Mouse (Mus musculus): Measurements from ENCODE around the gene Mpv17.

Mpv17 gene

DNA sequence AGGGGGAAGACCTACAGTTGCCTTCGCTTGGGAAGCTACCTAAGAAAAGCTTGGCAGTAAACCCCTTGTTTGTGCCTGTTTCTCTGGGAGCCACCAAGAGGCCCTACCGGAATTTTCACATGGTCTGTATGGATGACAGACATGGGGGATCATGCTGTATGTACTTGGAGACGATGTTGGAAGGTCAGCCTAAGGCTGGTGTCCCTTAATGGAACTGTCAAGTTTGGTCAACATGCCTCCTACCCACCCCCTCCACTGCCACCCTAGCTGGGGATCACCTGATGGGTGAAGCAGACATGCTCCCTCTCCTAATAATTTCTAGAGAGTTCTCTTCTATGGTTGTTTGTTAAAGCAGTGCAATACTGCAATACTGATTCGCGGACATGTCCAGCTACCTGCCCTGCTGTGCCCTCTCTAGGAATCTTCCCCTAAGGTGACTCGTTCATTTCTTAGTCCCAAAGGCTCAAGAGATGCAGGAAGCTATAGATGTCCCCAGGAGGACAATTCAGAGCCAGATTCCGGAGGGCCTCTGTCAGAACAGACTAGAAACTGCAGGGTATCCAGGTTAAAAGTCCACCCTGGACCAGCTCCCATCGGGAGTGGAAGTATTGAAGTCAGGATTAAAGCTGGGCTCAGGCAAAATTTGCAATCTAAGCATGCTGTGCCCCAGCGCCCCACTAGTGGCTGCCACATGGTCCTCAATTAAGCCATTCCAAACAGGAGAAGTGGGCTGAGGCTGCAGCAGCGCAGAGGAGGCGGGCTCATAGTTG is 58.2 kb downstream of the Mpv17 start:
- no peak for DNase-seq

DNA sequence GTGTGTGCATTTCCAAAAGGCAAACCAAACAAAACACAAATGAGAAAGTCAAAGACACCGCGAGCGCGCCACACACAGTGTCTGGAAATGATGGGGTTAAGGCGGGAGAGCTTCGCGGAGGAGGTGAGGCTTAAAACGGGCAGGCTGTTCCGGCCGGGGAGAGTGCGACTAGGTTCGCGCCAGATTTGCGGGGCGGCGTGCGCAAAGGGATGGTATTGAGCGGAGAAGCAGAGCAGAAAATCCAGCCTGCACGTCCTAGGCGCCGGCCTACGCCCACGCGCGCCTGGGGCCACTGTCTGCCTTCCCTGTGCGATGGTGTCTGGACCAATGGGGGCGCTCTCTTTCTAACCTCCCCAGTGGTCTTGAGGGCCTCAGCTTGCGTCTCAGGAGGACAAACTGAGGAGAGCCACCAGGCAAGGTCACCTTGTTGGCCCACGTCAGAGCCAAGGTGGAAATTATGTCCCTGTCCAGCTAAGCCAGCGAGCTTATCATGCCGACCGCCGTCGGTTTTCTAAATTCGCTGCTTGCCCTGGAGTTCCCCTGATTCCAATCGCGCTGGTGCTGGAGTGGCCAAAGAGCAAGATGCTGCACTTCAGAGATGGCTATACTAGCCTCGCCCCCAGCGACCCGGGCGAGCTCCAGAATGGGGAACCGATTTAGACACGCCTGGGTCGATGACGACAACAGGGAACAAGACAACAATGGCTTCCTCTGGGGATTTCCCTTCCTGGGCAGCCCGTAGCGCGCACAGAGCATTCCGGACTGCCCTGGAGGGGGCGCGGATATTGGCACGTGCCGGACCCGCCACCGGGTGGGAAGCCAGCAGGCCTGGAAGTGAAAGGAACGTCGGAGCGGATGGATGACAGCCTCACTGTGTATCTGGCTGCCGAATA is 59.0 kb downstream of the Mpv17 start:
- DNase-seq, result peak; percentile 59

DNA sequence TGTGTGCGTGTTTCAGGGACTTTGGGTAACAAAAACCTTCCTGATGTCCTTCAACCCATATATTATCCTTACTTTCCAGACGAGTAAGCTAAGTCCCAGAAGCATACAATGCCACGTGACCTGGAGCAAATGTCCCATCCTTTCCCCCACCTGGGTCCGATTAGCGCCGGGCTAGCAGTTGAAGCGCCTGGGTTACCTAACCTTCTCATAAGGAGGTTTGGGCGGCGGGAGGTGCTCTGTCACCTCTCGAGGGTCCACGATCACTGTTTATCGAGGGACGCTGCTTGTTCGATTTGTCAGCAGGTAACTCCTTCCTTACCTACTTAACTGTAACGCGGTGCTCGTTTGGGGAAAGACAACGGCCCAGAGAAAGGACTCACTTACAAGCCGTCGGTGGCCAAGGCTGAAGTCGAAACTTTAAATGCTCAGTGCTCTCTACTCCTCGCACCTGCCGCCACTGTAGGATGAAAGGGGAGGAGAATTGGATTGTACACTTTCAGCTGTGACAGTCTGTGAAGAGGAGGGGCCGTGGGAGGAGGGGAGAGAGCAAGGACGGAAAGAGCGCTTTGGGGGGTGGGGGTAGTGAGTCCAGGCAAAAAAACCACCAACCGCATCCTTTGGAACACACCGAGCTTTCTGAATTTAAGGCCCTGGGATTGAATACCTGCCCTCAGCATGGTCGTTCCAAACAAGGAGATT is 59.8 kb downstream of the Mpv17 start:
- DNase-seq, result no peak

DNA sequence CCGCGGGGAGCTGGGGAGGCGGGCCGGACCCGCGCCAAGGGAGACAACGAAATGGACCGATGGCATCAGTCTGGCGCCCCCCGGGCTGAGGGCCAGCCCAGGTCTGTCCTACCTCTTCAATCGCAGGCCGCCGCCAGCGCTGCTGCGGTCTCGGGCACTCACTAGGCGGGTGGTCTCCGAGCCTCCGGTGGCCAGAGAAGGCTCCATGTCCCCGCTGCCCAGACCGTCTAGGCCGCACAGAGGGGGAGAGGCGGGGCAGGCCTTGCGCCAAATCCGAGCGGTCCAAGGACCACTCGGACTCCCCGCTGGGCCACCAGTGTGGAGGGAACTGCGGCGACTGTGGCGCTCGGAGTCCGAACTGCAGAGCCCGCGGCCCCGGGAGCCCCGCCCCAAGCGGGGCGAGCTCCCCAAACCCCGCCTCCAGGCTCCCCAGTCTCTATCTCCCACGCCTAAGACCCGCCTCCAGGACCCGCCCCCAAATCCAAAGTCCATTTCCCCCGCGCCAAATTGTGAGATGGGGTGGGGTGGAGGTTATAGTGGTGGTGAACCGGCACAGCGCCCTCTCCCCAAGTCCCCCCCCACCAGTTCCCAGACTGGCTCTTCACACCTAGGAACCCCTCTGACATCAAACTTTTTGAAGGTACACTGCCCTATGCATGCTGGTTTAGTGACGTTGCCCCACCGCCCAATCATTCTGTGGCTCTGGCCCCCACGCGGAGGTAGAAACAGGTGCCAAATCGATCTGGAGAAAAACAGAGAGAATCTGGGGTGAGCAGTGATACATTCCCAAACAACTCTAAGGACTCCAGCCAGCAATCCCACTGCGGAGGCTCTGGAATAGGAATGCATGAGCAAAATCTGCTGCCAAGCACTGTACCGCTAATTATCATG is 60.7 kb downstream of the Mpv17 start:
- peak; percentile 55 for DNase-seq

DNA sequence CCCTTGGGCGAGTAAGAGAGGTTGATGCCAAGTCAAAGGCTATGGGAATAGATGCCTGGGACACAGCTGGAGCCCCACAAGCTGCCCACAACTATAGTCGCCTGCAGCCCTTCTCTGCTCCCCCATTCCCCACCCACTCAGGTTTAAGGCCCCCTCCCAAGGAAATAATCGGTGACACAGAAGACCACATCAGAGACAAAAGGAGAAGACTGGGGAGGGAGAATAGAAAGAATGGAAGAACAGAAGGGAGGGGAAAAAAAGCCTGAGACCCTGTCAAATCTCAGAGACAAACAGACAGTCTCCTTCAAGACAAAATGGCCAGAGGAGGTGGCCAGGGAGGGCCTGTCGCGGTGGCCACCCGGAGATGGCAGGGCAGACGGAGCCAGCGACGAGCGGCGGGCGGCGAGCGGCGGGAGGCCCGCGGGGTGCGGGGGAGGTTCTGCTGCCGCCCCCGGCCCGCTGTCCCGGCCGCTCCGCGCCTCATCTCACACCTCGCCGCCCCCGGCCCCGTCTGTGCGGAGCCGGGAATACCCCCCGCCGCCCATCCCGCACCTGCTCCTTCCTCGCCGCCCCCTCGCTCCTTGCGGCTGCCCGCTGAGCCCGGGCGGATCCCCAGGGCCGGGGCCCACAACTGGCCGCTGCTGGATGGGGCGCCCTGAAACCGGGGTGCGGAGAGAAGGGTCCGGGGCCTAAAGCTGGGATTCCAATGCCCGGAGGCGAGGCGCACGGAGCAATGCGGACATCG is 61.6 kb downstream of the Mpv17 start:
- peak; percentile 68 for DNase-seq
